Mouse (Mus musculus) liver, adult 2 months (tissue): Measurements from ENCODE around the gene Patl2.

Experiments used
- CTCF ChIP-seq: fragments of 200-500 bp; IDR thresholded peaks from 2 replicates; pipeline ENCODE4 v1.5.1; 2011; ENCODE audit warnings: low read depth, low read length, control low read depth
- POLR2A ChIP-seq: fragments of 200-500 bp; IDR thresholded peaks from 2 replicates; pipeline ENCODE4 v1.6.1; 2011; ENCODE audit warnings: low read length, control low read depth; ENCODE audit not compliant: insufficient read depth; ENCODE audit errors: extremely low read depth

- no peak for TF ChIP-seq POLR2A
- TF ChIP-seq CTCF, result no peak
Measured at GRCm38 (mm10) chr2:122162529-122162928, 23.5 kb downstream of the Patl2 start.
